Mouse (Mus musculus) heart, adult 2 months (tissue): ENCODE measurements around the gene Tspan9.

Source experiments
- CTCF ChIP-seq: fragments of 200-600 bp; IDR thresholded peaks from 2 replicates; pipeline ENCODE4 v1.8.1; 2022; ENCODE audit warnings: antibody characterized with exemption, mild to moderate bottlenecking, moderate library complexity
- EP300 ChIP-seq: fragments of 200-500 bp; IDR thresholded peaks from 2 replicates; pipeline ENCODE4 v1.6.1; 2011; ENCODE audit warnings: low read depth, low read length, control low read depth; ENCODE audit not compliant: insufficient read depth

GRCm38 (mm10) chr6:128090985-128091832 lies 52.2 kb downstream of the Tspan9 start:
- TF ChIP-seq CTCF = peak; percentile 98
- peak; percentile 94 for TF ChIP-seq EP300
